Mouse (Mus musculus): ENCODE data around the gene Fut11. TPM values are rescaled to one million over a fixed set of nuclear protein-coding genes. Genes with fewer than 3 reads are reported as not detected.
A peak's percentile ranks its signal among the peaks of the same experiment; 100 is the strongest.

The Fut11 gene
- total and polyA plus RNA-seq, 3 experiments, result 5.3 to 5.9 (median 5.3) TPM

DNA sequence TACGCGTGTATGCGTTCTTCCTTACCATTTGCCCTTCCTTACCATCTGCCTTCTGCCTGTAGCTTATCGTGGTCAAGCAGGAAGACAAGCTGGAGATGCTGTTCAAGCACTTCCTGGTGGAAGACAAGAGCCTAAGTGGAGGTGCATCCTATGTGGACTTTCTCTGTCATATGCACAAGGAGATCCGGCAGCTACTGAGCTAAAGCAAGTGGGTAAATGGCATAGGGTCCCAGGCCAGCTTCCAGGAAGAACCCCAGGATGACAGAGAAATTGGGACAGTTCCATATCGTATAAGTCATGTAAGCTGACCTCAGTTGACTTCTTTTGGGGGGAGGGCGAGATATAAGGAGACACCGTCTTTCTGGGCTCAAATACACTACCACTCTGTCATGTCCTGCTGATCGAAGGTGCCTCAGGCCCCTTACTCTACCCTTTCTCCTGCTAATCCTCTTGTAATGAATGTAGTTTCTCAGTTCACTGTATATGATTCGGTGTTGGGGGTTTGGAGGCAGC lies 1.1 kb upstream of the Fut11 start:
- WGBS, result 69% methylated on average over 10 of the region's 10 CpGs
- H3K36me3 ChIP-seq (ENCODE audit: control insufficient read depth, insufficient read depth, low read length), result peaks cover 13% of the 10 kb centered on the region
- intact Hi-C loops (cut with DNase I), result loop anchor here (2.0 kb wide), 1 partner anchor 19 kb away; the partner anchor contains the start of gene Sec24c
- H3K27ac ChIP-seq, result no peak overlapping the region
- no peak overlapping the region for H3K9ac ChIP-seq (ENCODE audit: low read depth, low read length)
- no peak for TF ChIP-seq EP300 (IDR thresholded peaks at IDR 0.05; ENCODE audit: insufficient read depth, low read depth, low read length)
- no peaks in the 10 kb centered on the region for H3K79me2 ChIP-seq (replicated peaks; ENCODE audit: control insufficient read depth, insufficient read depth, low read length)
- H3K27me3 ChIP-seq (ENCODE audit: control insufficient read depth, insufficient read depth, low read length), result no peaks in the 10 kb centered on the region
- no peak overlapping the region for H3K4me3 ChIP-seq
- peaks cover 17% of the 10 kb centered on the region for H3K4me1 ChIP-seq (ENCODE audit: control insufficient read depth, insufficient read depth, low read length)
- DNase-seq, result no peak

DNA sequence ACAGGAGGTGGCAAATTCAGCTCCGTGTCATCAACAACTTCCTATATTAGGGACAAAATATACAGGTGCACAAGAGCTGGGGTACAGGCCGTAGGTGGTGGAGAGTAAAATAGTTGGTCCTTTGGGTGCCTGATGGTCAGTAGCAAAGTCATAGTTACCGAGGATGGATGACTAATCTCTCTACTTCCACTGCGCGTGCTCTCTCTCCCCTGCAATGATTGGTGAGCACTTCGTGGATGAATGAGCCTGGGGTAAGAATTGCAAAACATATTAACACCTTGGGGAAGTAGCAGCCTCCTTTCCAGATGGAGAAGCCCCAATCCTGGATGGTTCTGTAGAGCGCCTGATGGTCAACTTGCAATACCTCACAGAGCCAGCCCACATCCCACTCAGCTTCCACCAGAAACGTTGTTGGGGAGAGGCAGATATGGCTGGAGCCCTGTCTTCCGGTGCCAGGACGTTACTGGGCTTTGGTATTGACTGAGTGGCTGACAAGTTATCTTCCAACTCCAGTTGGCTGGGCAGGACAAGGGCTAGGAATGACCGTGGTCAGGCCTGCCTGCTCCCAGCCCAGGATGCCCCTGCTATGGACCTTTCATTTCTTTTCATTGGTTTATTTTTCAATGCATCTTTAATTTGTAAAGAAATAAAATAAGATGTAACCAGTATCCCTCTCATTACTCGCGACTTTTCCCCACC lies 434 bp upstream of the Fut11 start:
- Histone ChIP-seq H3K79me2 (replicated peaks; ENCODE audit: control insufficient read depth, insufficient read depth, low read length) (no peaks in the 10 kb centered on the region), H3K4me1 (ENCODE audit: control insufficient read depth, insufficient read depth, low read length) (peaks cover 18% of the 10 kb centered on the region), H3K4me3 (peak overlapping the region; percentile 91), H3K9ac (ENCODE audit: low read depth, low read length) (no peak overlapping the region; the same call in 1 of the 2 replicates), H3K27me3 (ENCODE audit: control insufficient read depth, insufficient read depth, low read length) (no peaks in the 10 kb centered on the region), H3K27ac (peak overlapping the region; percentile 96), H3K36me3 (ENCODE audit: control insufficient read depth, insufficient read depth, low read length) (peaks cover 12% of the 10 kb centered on the region)
- TF ChIP-seq POLR2A (IDR thresholded peaks at IDR 0.05; ENCODE audit: insufficient read depth, low read depth, low read length) (no peak), EP300 (IDR thresholded peaks at IDR 0.05; ENCODE audit: insufficient read depth, low read depth, low read length) (no peak), CTCF (IDR thresholded peaks at IDR 0.05) (no peak)
- no peak for DNase-seq
- intact Hi-C loops (cut with DNase I), result loop anchor here (2.0 kb wide), 1 partner anchor 20 kb away; the partner anchor contains the start of gene Sec24c
- WGBS, result 39% methylated on average over 13 of the region's 13 CpGs

DNA sequence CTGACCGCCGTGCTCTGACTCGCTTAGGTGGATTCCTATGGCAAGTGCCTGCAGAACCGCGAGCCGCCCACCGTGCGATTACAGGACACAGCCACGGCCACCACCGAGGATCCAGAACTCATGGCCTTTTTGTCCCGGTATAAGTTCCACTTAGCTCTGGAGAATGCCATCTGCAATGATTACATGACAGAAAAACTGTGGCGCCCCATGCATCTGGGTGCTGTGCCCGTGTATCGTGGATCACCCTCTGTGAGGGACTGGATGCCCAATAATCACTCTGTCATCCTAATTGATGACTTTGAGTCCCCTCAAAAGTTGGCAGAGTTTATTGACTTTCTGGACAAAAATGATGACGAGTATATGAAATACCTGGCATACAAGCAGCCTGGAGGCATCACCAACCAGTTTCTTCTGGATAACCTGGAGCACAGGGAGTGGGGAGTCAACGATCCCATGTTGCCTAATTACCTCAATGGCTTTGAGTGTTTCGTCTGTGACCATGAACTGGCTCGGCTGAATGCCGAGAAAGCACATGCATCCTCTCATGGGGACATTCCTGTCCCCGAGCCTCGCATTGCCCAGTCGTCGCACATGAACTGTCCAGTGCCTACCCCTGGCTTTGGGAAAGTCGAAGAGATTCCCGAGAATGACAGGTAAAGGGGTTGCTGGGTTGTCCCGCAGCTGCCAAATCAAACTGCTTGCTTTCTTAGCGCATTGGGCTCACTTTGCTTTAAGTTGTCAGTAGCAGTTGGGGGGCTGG lies 1.2 kb downstream of the Fut11 start:
- DNase-seq, result no peak
- TF ChIP-seq POLR2A (IDR thresholded peaks at IDR 0.05; ENCODE audit: insufficient read depth, low read depth, low read length), result no peak
- TF ChIP-seq EP300 (IDR thresholded peaks at IDR 0.05; ENCODE audit: insufficient read depth, low read depth, low read length), result no peak
- no peak for TF ChIP-seq CTCF (IDR thresholded peaks at IDR 0.05)

DNA sequence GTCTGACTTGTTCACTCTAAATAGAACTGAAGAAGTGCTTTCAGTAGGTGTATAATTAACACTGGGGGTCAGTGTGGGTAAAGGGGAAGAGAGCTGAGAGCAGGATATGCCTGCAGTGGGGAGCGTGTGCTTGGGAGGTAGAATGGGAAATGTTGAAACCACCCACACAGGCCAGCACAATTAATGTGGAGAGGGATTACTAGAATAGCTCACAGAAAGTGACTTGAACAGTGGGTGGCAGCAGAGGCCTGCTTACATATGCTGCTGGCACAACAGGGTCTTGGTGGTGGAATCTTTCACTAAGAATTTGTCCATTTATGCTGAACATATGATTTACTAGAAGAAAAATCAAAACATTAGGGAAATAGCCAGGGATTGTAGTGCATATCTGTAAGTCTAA lies 2.2 kb downstream of the Fut11 start:
- Histone ChIP-seq H3K4me1 (ENCODE audit: control insufficient read depth, insufficient read depth, low read length) (peaks cover 20% of the 10 kb centered on the region), H3K36me3 (ENCODE audit: control insufficient read depth, insufficient read depth, low read length) (peaks cover 31% of the 10 kb centered on the region), H3K79me2 (replicated peaks; ENCODE audit: control insufficient read depth, insufficient read depth, low read length) (0 out of 2 replicates have a peak, but pooled peaks cover 1% of the 10 kb centered on the region), H3K27me3 (ENCODE audit: control insufficient read depth, insufficient read depth, low read length) (no peaks in the 10 kb centered on the region), H3K9ac (ENCODE audit: low read depth, low read length) (no peak overlapping the region), H3K4me3 (no peak overlapping the region), H3K27ac (0 out of 2 replicates have a peak overlapping the region, but pooled peaks have one; percentile 11)
- DNase-seq, result peak in 1 of 2 experiments; percentile 50
- WGBS, result 3% methylated on average over 1 of the region's 1 CpGs
- intact Hi-C loops (cut with DNase I), result no loop called here
- peak; percentile 73 for TF ChIP-seq CTCF (IDR thresholded peaks at IDR 0.05)
- 0 out of 2 replicates have a peak, but pooled peaks have one; percentile 51 for TF ChIP-seq EP300 (IDR thresholded peaks at IDR 0.05; ENCODE audit: insufficient read depth, low read depth, low read length)
- no peak for TF ChIP-seq POLR2A (IDR thresholded peaks at IDR 0.05; ENCODE audit: insufficient read depth, low read depth, low read length)

More for the DNA sequence above, 1.2 kb downstream of the Fut11 start:
- Histone ChIP-seq H3K36me3 (ENCODE audit: control insufficient read depth, insufficient read depth, low read length) (peaks cover 22% of the 10 kb centered on the region), H3K9ac (ENCODE audit: low read depth, low read length) (peak overlapping the region; percentile 79), H3K27me3 (ENCODE audit: control insufficient read depth, insufficient read depth, low read length) (no peaks in the 10 kb centered on the region), H3K79me2 (replicated peaks; ENCODE audit: control insufficient read depth, insufficient read depth, low read length) (0 out of 2 replicates have a peak, but pooled peaks cover 1% of the 10 kb centered on the region), H3K4me3 (peak overlapping the region; percentile 91), H3K4me1 (ENCODE audit: control insufficient read depth, insufficient read depth, low read length) (peaks cover 20% of the 10 kb centered on the region), H3K27ac (peak overlapping the region; percentile 96)
- intact Hi-C loops (cut with DNase I), result loop anchor here (2.0 kb wide), 1 partner anchor 21 kb away; the partner anchor contains the start of gene Sec24c
- WGBS, result 9% methylated on average over 27 of the region's 27 CpGs

DNA sequence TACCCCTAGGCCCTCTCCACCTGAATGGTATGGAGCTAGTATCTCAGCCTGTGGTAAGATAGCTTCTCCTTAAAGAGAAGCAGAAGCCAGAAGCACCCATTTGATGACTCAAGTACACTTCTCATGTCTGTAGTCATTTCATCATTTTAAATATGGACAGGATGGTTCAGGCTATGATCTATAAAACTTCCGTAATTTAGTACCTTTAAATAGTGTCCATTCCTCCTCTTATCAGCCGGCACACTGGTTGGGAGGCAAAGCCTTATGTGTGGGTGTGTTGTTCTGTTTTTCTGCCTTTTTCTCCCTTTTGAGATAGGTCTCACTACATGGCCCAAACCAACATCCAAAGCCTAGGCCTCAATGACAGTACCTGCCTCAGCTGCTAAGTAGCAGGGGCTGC lies 3.7 kb downstream of the Fut11 start:
- intact Hi-C loops (cut with DNase I), result no loop called here
- peaks cover 20% of the 10 kb centered on the region for H3K4me1 ChIP-seq (ENCODE audit: control insufficient read depth, insufficient read depth, low read length)
- no peak for DNase-seq

More for the DNA sequence above, 3.7 kb downstream of the Fut11 start:
- peaks cover 31% of the 10 kb centered on the region for H3K36me3 ChIP-seq (ENCODE audit: control insufficient read depth, insufficient read depth, low read length)
- H3K27me3 ChIP-seq (ENCODE audit: control insufficient read depth, insufficient read depth, low read length), result no peaks in the 10 kb centered on the region
- no peak overlapping the region for H3K4me3 ChIP-seq
- TF ChIP-seq POLR2A (IDR thresholded peaks at IDR 0.05; ENCODE audit: insufficient read depth, low read depth, low read length), result no peak
- TF ChIP-seq EP300 (IDR thresholded peaks at IDR 0.05; ENCODE audit: insufficient read depth, low read depth, low read length), result no peak
- no peak for TF ChIP-seq CTCF (IDR thresholded peaks at IDR 0.05)
- WGBS, result 41% methylated on average over 2 of the region's 2 CpGs
- H3K27ac ChIP-seq, result no peak overlapping the region
- no peak overlapping the region for H3K9ac ChIP-seq (ENCODE audit: low read depth, low read length)
- 0 out of 2 replicates have a peak, but pooled peaks cover 1% of the 10 kb centered on the region for H3K79me2 ChIP-seq (replicated peaks; ENCODE audit: control insufficient read depth, insufficient read depth, low read length)

All from heart, adult 2 months (tissue).